Mouse (Mus musculus) stomach, embryonic 16.5 days (tissue): ENCODE measurements around the gene Rin2. TPM values are rescaled to one million over a fixed set of nuclear protein-coding genes. Genes with fewer than 3 reads are reported as not detected.
"Not testable (repeated sequence)": the region's sequence is repeated elsewhere in the genome, so short reads cannot be mapped to it uniquely, and the experiment has no call there.

Experiments
- ATAC-seq: fragments of 200-750 bp; cut with Nextera tagmentation; 2 replicates; pipeline ENCODE4 v1.8.0; 2017; ENCODE audit warnings: moderate number of reproducible peaks, moderate TSS enrichment; ENCODE audit not compliant: insufficient read depth, low FRiP score
- H3K27ac ChIP-seq: fragments of 300-500 bp; sonication (generic); 2 replicates; pipeline ENCODE4 v1.5.1; 2014; ENCODE audit warnings: low read length
- H3K27me3 ChIP-seq: fragments of 300-500 bp; sonication (generic); 2 replicates; pipeline ENCODE4 v1.6.1; 2014; ENCODE audit warnings: low read length, control low read depth, mixed read lengths; ENCODE audit not compliant: control insufficient read depth, insufficient read depth
- H3K36me3 ChIP-seq: fragments of 300-500 bp; sonication (generic); 2 replicates; pipeline ENCODE4 v1.6.1; 2014; ENCODE audit warnings: low read length; ENCODE audit not compliant: control insufficient read depth, insufficient read depth
- H3K4me1 ChIP-seq: fragments of 300-500 bp; sonication (generic); 2 replicates; pipeline ENCODE4 v1.6.1; 2014; ENCODE audit warnings: low read length, control low read depth, mixed read lengths; ENCODE audit not compliant: control insufficient read depth, insufficient read depth
- H3K4me2 ChIP-seq: fragments of 300-500 bp; sonication (generic); 2 replicates; pipeline ENCODE4 v1.6.1; 2014; ENCODE audit warnings: low read depth, low read length, mixed read lengths
- H3K4me3 ChIP-seq: fragments of 300-500 bp; sonication (generic); replicated peaks from 2 replicates; pipeline ENCODE4 v1.5.1; 2014; ENCODE audit warnings: mild to moderate bottlenecking, low read length
- H3K9ac ChIP-seq: fragments of 300-500 bp; sonication (generic); 2 replicates; pipeline ENCODE4 v1.6.1; 2014; ENCODE audit warnings: low read length
- H3K9me3 ChIP-seq: fragments of 300-500 bp; sonication (generic); replicated peaks from 2 replicates; pipeline ENCODE4 v1.6.1; 2016; ENCODE audit warnings: low read length, control low read depth; ENCODE audit not compliant: control insufficient read depth
- WGBS: fragments of 180-500 bp; shearing (Covaris S2); extraction: QIAGEN DNeasy Blood & Tissue Kit; methylation state at CpG from one replicate; pipeline ENCODE4 v1.1.7; 2014; 5-methylcytosine and 5-hydroxymethylcytosine counted together
- polyA plus RNA-seq: library from polyadenylated mRNA; unstranded; fragments of >200 nt; fragmentation: Nextera tagmentation; extraction: Ambion mirVana; gene quantifications from 2 replicates; pipeline ENCODE4 v1.2.1, GENCODE M21; 2015

Gene Rin2
- polyA plus RNA-seq, 1 experiment from 2014 or later, result 37.3 TPM

- peak; percentile 26; the same call in 1 of the 2 replicates for ATAC-seq
- H3K36me3 ChIP-seq, result 0 out of 2 replicates have a peak, but pooled peaks cover 8% of the 10 kb centered on the region
- H3K9ac ChIP-seq, result peak overlapping the region; percentile 29; the same call in 1 of the 2 replicates
- peaks cover 37% of the 10 kb centered on the region for H3K4me1 ChIP-seq
- H3K27ac ChIP-seq, result peak overlapping the region; percentile 87
- no peak overlapping the region for H3K4me3 ChIP-seq
- H3K9me3 ChIP-seq, result no peaks in the 10 kb centered on the region
- H3K27me3 ChIP-seq, result no peaks in the 10 kb centered on the region
- WGBS, result 54% methylated on average over 14 of the region's 14 CpGs
- no peak overlapping the region; the same call in 1 of the 2 replicates for H3K4me2 ChIP-seq
These were observed 213.1 kb downstream of the Rin2 start for GRCm38 (mm10) chr2:145887937-145888765.

DNA sequence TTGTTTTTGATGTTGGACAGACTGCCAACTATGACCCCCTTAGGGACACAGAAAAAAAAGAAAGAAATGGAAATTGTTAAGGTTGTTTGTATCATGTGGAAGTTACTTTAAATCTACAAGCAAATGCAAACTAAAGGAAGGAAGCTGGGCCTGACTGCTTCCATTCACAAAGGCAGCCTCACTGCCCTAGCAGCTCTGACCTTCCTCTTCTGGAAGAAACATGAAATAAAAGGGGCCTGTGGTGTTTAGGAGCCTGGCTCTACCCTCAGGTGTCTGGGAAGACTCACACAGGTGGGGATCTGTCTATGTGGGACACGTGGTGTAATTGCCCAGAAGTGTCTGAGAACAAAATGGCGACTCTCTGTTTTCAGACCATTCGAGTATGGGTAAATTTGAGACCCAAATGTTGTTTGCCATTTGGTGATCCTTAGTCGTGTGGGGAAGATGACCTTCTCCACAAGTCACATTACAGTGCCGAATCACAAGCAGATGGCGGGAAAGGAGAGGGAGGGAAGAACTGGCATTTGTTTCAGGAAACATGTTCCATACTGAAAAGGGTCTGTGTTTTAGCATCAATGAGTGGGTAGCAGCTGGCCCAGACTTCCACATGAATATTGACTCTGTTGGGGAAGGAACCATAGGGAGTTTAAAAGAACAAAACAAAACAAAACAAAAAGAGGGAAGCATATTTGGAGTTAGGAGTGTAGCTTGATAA, 213.9 kb downstream of the Rin2 start:
- Histone ChIP-seq H3K36me3 (0 out of 2 replicates have a peak, but pooled peaks cover 8% of the 10 kb centered on the region), H3K27me3 (no peaks in the 10 kb centered on the region), H3K9ac (no peak overlapping the region), H3K4me3 (no peak overlapping the region), H3K9me3 (no peaks in the 10 kb centered on the region), H3K4me1 (peaks cover 30% of the 10 kb centered on the region), H3K4me2 (no peak overlapping the region), H3K27ac (peak overlapping the region; percentile 87)
- 0 out of 2 replicates have a peak, but pooled peaks have one; percentile 4 for ATAC-seq
- 72% methylated on average over 6 of the region's 6 CpGs for WGBS

DNA sequence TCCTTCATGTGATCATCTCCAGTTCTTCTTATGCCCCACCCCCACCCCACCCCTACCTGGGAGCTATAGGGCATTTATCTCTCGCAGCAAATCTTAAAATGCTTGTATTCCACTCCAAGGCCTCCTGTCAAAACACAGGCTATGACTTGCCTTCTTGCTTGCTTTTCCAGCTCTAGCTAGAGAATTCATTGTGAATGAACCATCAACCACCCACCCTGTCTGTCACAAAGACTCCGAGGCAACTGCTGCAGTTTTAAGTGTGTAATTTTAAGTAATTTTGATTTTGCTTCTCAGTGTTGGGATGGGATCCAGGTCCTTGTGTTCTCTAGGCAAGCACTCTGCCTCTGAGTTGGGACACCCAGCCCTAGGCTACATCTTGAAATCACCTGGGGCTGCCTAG, 215.6 kb downstream of the Rin2 start:
- Histone ChIP-seq H3K4me2 (no peak overlapping the region), H3K27me3 (no peaks in the 10 kb centered on the region), H3K27ac (peak overlapping the region; percentile 11; the same call in 1 of the 2 replicates), H3K4me1 (peaks cover 14% of the 10 kb centered on the region), H3K36me3 (0 out of 2 replicates have a peak, but pooled peaks cover 6% of the 10 kb centered on the region), H3K9me3 (no peaks in the 10 kb centered on the region), H3K9ac (no peak overlapping the region), H3K4me3 (no peak overlapping the region)
- no peak for ATAC-seq
- WGBS, result 82% methylated on average over 2 of the region's 2 CpGs

DNA sequence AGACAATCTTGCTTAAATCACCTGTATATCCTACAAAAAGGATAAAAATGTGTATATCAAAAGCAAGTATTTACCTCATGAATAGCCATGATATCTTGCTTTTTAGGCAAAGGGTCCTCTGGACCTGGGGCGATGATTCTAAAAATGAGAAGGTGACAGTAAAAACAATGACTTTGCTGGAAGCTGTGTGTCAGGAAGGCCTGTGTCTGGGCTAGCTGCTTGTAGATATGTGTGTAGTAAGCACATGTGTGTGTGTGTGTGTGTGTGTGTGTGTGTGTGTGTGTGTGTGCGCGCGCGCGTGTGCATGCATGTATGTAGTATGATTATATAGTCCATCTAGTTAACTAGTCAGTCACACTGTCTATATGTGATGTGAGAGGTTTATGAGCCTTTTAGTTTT, 218.7 kb downstream of the Rin2 start:
- no peak overlapping the region for H3K9ac ChIP-seq

GRCm38 (mm10) chr2:145898106-145898505, 223.1 kb downstream of the Rin2 start:
- Histone ChIP-seq H3K9me3 (no peaks in the 10 kb centered on the region), H3K4me3 (no peak overlapping the region), H3K9ac (no peak overlapping the region), H3K27me3 (no peaks in the 10 kb centered on the region), H3K27ac (no peak overlapping the region), H3K4me1 (no peaks in the 10 kb centered on the region), H3K4me2 (no peak overlapping the region), H3K36me3 (no peaks in the 10 kb centered on the region)
- ATAC-seq, result no peak
- WGBS, result 50% methylated on average over 9 of the region's 9 CpGs

More for the DNA sequence above, 218.7 kb downstream of the Rin2 start:
- H3K4me2 ChIP-seq, result no peak overlapping the region
- no peaks in the 10 kb centered on the region for H3K9me3 ChIP-seq
- H3K27ac ChIP-seq, result no peak overlapping the region
- no peak overlapping the region for H3K4me3 ChIP-seq
- WGBS, result 98% methylated on average over 6 of the region's 6 CpGs
- ATAC-seq, result no peak
- H3K36me3 ChIP-seq, result no peaks in the 10 kb centered on the region
- H3K4me1 ChIP-seq, result peaks cover 4% of the 10 kb centered on the region; the same call in 1 of the 2 replicates
- no peaks in the 10 kb centered on the region for H3K27me3 ChIP-seq

DNA sequence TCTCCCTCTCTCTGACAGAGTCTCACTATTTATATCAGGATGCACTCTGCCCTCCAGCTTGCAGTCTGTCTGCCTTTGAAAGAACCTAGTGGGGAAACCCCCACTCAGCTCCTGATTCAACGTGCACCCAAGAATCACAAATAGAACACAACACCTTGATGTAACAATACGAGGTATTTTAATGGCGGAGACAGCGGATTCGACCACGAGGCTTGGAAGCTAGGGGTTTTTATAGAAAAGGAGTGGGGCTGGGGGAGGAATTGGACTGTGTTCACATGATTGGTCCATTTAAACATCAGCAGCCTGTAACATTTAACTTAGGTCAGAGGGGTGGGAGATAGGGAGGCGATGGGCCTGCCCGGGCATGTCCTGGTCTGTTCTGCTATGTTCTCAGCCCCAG, 225.3 kb downstream of the Rin2 start:
- H3K27me3 ChIP-seq, H3K4me3 ChIP-seq, ATAC-seq, H3K9me3 ChIP-seq, H3K36me3 ChIP-seq, H3K9ac ChIP-seq, H3K4me2 ChIP-seq, H3K27ac ChIP-seq: not testable (repeated sequence)
- peaks cover 14% of the 10 kb centered on the region for H3K4me1 ChIP-seq
- WGBS, result 71% methylated on average over 7 of the region's 8 CpGs

- 85% methylated on average over 6 of the region's 6 CpGs for WGBS
These were observed 226.8 kb downstream of the Rin2 start, which contains the start of gene Naa20 for GRCm38 (mm10) chr2:145901861-145902260. Gene Naa20, plus strand, starts transcription at chr2:145902099.

DNA sequence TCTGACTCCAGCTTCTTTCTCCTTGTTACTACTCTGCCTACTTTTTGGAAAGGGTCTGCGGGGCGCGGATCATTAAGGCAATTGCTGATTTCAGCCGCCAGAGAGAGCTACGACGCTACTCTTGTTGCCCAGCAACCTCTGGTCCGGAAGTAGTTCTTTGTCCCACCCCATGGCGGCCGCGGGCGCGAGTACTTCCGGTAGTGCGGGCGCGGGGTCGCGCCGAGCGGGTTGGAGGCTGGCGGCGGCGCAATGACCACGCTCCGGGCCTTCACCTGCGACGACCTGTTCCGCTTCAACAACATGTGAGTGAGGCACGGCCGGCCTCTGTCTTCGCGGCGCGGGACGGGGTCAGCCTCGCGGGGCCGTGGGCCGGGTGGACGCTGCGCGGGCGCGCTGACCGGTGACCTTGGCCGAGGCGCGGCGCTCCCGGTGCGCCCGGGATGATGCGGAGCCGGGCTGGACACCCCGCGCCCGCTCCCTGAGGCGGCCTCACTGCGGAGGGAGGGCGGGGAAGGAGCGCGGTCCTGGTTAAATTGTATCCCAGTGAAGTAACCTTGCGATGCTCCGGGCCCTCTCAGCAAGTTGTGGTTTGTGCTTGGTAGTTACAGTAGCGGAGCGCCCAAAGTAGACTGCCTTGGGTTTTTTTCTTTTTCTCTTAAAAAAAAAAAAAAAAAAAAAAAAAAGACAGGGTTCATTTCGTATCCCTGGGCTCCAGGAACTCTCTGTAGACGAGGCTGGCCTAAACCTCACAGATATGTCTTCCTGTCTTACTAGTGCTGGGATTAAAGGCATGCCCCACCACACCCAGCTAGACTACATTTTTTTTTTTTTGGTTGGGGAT, 228.3 kb downstream of the Rin2 start:
- Histone ChIP-seq H3K27ac (peak overlapping the region; percentile 82), H3K4me2 (peak overlapping the region; percentile 89), H3K4me1 (peaks cover 19% of the 10 kb centered on the region), H3K27me3 (no peaks in the 10 kb centered on the region), H3K4me3 (peak overlapping the region; percentile 71), H3K36me3 (no peaks in the 10 kb centered on the region), H3K9ac (peak overlapping the region; percentile 86), H3K9me3 (no peaks in the 10 kb centered on the region)
- ATAC-seq, result peak; percentile 95
- under 1% methylated on average over 68 of the region's 68 CpGs for WGBS

More at GRCm38 (mm10) chr2:145901861-145902260, 226.8 kb downstream of the Rin2 start, which contains the start of gene Naa20:
- peak within 1 kb of the TSS; percentile 71 for H3K4me3 ChIP-seq
- H3K9ac ChIP-seq, result no peak within 1 kb of the TSS; the same call in 1 of the 2 replicates
- H3K27ac ChIP-seq, result no peak within 1 kb of the TSS
- no peaks in the 10 kb centered on the region for H3K27me3 ChIP-seq
- peaks cover 19% of the 10 kb centered on the region for H3K4me1 ChIP-seq
- H3K9me3 ChIP-seq, result no peaks in the 10 kb centered on the region
- ATAC-seq, result no peak
- H3K36me3 ChIP-seq, result no peaks in the 10 kb centered on the region
- H3K4me2 ChIP-seq, result peak within 1 kb of the TSS; percentile 55
